Comparison of ENCODE assay signal across 11 mouse cellular contexts in the genomic region with DNA sequence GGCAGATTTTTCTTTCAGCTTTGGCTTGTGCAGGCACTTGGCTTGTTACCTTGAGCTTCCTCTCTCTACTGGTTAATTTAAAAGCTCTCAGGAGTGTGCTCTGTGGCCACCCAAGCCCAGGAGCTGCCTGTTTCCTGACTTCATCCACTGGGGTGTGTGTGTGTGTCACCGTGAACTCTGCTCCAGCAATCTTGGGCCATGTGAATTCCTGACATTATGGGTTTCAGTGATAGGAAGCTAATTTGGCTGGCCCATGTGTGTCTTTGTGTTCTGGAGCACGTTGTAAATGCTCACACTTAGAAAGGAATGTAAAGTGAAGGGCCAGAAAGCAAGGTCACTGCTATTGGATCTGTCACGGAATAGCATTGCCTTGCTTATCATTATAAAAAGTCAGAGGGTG.
DNase-seq lines count a peak whose midpoint lies in the region; ATAC-seq lines count a peak whose summit lies in the region.
"Had no signal": no experiment of that assay in that cellular context is flagged by ENCODE, and none has a peak within 500 bp of the region (broad histone marks: within the 10 kb centered on the region; RNA-seq: fewer than 3 reads in every experiment).

No protein-coding gene starts in this region.

- H3K9ac ChIP-seq in lung, embryonic 16.5 days (ENCODE audit: low read length): no peak overlapping the region
- H3K9ac ChIP-seq in heart, embryonic 15.5 days: 0 out of 2 replicates have a peak overlapping the region, but pooled peaks have one; percentile 11
- no peak overlapping the region for H3K9ac ChIP-seq in forebrain, embryonic 15.5 days (replicated peaks)
- H3K9ac ChIP-seq: liver, embryonic 15.5 days had no signal

- 43% methylated on average over 3 of the region's 3 CpGs for WGBS in lung, embryonic 16.5 days
- 20% methylated on average over 3 of the region's 3 CpGs for WGBS in heart, embryonic 15.5 days
- 80% methylated on average over 3 of the region's 3 CpGs for WGBS in forebrain, embryonic 15.5 days

- H3K4me1 ChIP-seq in lung, embryonic 16.5 days (replicated peaks; ENCODE audit: control insufficient read depth, insufficient read depth, low read length): no peaks in the 10 kb centered on the region
- H3K4me1 ChIP-seq in heart, embryonic 15.5 days (replicated peaks): peaks cover 54% of the 10 kb centered on the region
- H3K4me1 ChIP-seq in forebrain, embryonic 15.5 days: no peaks in the 10 kb centered on the region
- H3K4me1 ChIP-seq: liver, embryonic 15.5 days had no signal

- no peak overlapping the region for H3K4me2 ChIP-seq in lung, embryonic 16.5 days (ENCODE audit: low read depth, low read length)
- H3K4me2 ChIP-seq in heart, embryonic 15.5 days: peak overlapping the region; percentile 12; the same call in 1 of the 2 replicates
- H3K4me2 ChIP-seq in forebrain, embryonic 15.5 days (replicated peaks): no peak overlapping the region
- H3K4me2 ChIP-seq: liver, embryonic 15.5 days had no signal

- DNase-seq in lung, postnatal 4 days: no peak
- peak; percentile 60 for DNase-seq in kidney, adult 9 months
- DNase-seq in thymus, postnatal 10 days (ENCODE audit: low spot score in 2 of 2): no peak
- no peak for DNase-seq in embryo, embryonic 9.5 days (ENCODE audit: extremely low spot score)
- DNase-seq: cerebellum, adult 9-10 months; thymus, postnatal 4 days had no signal

- no peaks in the 10 kb centered on the region for H3K9me3 ChIP-seq in lung, embryonic 16.5 days (ENCODE audit: control insufficient read depth, low read length)
- H3K9me3 ChIP-seq in heart, embryonic 15.5 days (replicated peaks): no peaks in the 10 kb centered on the region
- no peaks in the 10 kb centered on the region for H3K9me3 ChIP-seq in forebrain, embryonic 15.5 days
- H3K9me3 ChIP-seq: hindbrain, embryonic 10.5 days; liver, embryonic 15.5 days had no signal

- ATAC-seq in lung, embryonic 16.5 days (ENCODE audit: low read depth): peak; percentile 64
- ATAC-seq in heart, embryonic 15.5 days (replicated peaks; ENCODE audit: insufficient number of reproducible peaks, insufficient read depth, low FRiP score, low read depth): peak; percentile 88
- no peak for ATAC-seq in forebrain, embryonic 15.5 days (replicated peaks)

- H3K27ac ChIP-seq in lung, embryonic 16.5 days (ENCODE audit: low read length): peak overlapping the region; percentile 56; the same call in 1 of the 2 replicates
- H3K27ac ChIP-seq in heart, embryonic 15.5 days: peak overlapping the region; percentile 92
- H3K27ac ChIP-seq in forebrain, embryonic 15.5 days (replicated peaks): no peak overlapping the region
- H3K27ac ChIP-seq: hindbrain, embryonic 10.5 days; liver, embryonic 15.5 days had no signal

- no peak overlapping the region for H3K4me3 ChIP-seq in lung, embryonic 16.5 days (ENCODE audit: low read length)
- no peak overlapping the region for H3K4me3 ChIP-seq in heart, embryonic 15.5 days
- no peak overlapping the region for H3K4me3 ChIP-seq in forebrain, embryonic 15.5 days
- H3K4me3 ChIP-seq: hindbrain, embryonic 10.5 days; liver, embryonic 15.5 days had no signal

- peaks cover 4% of the 10 kb centered on the region; the same call in 1 of the 2 replicates for H3K36me3 ChIP-seq in lung, embryonic 16.5 days (ENCODE audit: control insufficient read depth, insufficient read depth, low read length)
- H3K36me3 ChIP-seq in heart, embryonic 15.5 days: peaks cover 4% of the 10 kb centered on the region; the same call in 1 of the 2 replicates
- H3K36me3 ChIP-seq in forebrain, embryonic 15.5 days: no peaks in the 10 kb centered on the region
- H3K36me3 ChIP-seq: hindbrain, embryonic 10.5 days; liver, embryonic 15.5 days had no signal

- no peaks in the 10 kb centered on the region for H3K27me3 ChIP-seq in lung, embryonic 16.5 days (ENCODE audit: control insufficient read depth, insufficient read depth, low read depth, low read length)
- H3K27me3 ChIP-seq in heart, embryonic 15.5 days: no peaks in the 10 kb centered on the region
- H3K27me3 ChIP-seq in forebrain, embryonic 15.5 days: no peaks in the 10 kb centered on the region
- H3K27me3 ChIP-seq: liver, embryonic 15.5 days had no signal
